Mouse (Mus musculus) induced T-regulatory cell, adult 2 months (primary cell): Measurements from ENCODE around the gene Hcar1.

Experiments
- DNase-seq: peaks from one replicate; pipeline ENCODE4 v3.0.0-alpha.2; 2012; ENCODE audit warnings: low read depth

Hcar1 gene

DNA sequence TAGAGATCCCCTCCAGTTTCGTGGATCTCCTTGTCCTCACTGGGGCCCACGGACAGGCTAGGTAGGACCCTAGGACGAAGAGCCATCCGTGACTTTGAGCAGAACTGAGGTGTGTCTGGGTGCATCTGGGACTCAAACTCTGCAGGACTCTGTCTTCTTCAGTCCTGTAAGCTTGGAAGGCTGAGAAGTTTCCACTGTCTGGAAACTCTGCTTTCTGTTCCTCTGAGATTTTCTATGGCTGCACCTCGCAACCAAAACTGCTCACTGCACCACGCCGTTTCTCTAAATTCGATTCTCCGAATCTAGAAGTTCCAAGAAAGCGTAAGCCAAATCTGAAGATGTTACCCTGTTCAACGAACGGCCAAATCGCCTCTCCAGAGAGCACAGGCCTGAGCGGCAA lies 15.9 kb downstream of the Hcar1 start:
- DNase-seq = no peak

DNA sequence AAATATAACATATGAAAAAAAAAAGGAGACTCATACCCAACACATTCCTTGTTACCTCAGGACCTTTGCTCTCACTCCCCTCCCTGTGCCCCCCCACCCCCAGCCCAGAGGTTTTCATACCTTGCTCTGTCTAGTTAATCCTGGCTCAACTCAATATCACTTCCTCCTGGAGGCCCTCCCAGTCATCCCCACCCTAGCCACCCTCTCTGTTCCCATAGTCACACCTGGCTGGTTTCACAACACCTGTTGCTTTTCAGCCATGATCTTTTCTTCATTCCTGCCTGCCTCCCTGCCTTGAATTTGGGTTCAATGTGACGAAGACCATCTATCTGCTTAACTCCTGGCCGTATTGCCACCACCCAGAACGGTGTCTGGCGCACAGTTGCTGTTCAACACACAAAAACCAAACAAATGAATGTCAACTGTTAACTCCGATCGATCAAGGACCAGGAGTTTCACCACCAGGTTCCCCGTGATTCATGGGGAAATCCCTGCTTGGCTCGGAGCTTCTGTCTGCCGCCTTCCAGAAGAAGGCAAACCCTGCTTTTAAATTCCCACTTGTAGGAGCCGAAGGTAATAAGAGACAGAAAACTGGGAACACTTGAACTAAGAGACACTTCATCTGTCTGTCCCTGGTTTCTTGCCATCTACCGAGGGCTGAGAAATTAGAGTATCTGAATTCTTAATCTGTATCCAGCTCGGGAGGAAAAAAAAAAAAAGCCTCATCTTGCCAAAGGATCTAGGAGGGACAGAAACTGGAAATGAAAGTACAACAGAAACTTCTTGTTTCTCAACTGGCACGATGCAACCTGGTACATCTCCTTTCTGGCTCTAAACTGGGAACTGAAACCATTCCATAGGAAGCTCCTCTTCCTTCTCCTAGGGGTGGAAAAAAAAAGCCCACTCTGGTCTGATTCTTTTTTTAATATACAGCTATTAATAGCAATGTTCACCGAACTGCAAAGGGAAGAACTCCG lies 17.2 kb downstream of the Hcar1 start:
- no peak for DNase-seq

DNA sequence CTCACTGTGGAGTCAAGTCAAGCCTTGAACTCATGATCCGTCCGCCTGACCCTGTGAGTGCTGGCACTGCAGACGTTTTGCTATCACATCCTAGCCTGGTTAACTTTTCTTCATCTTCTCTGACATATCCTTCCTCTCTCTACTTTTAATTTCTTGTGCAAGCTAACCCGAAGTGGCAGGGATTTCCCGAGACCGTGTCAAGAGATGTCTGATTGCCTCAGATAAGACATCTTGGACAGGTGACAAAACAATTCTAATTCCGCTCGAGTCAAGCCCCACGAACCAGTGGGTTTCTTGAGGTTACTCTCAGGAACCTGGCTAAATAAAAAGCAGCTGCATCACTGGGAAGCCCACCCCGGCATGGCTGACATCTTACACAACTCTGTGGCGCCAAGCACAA lies 21.0 kb downstream of the Hcar1 start:
- DNase-seq = peak; percentile 29

DNA sequence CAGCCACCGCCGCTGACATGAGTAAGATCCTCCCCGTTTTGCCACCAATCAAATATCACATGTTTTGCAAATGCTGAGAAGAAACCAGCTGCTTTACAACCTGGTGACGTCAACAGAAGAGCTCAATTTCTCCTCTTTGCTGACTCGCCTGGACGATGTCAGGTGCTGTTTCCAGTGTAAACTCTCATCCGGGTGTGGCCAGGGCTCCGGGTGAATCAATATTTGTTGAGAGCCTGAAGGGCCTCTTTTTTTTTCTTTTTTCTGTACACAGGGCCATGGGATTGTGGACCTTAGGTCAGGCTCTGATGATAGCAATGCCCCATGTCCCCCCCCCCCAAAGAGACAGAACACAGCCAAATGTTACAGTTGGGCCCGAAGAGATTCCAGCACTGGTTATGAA lies 25.3 kb downstream of the Hcar1 start:
- DNase-seq = no peak

DNA sequence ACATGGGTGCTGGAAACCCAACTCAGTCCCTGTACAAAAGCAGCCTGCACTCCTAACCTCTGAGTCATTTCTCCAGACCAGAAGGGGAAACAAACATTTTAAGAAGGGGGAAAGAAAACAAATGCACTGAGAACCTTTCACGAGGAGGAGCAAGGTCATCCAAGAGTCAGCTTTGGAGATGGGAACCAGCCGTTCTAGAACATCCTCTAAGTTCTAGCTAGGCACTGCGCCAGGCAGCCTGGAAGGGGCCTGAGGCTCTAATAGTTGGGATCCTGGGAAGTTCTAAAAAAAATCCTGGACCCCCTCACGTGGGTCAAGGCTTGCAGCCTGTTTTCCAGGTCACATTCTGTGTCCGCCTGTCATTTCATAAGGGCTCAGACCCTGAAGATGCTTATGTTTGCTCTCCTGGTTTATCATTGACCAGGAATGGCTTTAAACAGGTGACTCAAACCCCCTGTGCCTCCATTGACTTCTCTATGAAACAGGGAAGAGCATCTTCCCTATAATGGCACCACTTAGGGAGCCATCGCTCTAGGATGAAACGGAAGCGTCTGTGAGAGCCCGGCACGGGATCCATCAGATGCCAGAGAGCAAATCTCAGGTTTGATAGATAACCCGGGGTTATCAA lies 25.8 kb downstream of the Hcar1 start:
- no peak for DNase-seq

DNA sequence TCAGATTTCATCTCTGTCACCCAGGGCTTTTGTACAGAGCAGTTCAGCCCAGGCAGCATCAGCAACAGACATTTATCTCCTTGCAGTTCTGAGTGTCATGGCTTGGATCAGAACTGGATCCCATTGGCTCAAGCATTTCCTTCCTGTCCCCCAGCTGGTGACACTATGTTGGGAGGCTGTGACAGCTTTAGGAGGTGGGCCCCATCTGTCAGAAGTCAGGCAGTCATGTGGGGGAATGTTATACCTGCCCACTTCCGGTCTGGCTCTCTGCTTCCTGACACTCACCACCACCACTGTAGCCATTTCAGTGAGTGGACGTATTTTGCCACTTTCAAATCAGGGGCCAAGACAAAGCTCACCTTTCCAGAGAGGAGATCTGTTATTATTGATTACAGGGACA lies 28.4 kb downstream of the Hcar1 start:
- peak; percentile 27 for DNase-seq

DNA sequence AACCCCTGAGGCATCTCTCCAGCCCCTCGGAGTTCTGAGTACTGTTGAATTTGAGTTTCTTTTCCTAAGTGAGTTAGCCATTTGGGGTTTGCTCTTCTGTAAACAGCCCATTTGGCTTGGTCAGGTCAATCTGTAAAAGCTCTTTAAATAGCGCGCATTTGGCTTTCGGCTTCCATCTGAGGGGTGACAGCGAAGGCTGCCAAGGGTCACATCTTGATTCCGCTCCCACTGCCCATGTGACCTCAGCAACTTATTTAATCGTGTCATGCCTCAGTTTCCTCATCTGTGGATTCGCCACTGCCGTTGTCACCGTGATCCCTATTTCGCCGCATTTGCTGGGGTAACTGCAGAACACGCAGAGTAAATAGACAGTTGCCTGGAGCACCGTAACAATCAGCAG lies 35.5 kb downstream of the Hcar1 start:
- no peak for DNase-seq

DNA sequence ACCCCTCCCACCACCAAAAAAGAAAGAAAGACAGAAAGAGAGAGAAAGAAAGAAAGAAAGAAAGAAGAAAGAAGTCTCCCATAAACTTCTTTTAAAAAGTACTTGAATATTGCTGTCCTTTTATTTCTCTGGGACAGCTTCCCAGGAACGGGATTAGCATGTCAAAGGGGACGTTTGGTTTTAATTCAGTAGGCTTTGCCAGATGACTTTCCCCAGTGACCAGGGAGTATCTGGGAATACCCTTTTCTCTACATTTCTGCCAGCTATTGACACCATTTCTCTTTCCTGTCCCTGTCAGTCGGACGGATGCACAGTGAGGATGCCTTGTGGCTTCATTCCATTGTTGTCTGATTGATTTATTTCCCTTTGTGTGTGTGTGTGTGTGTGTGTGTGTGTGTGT lies 36.0 kb downstream of the Hcar1 start:
- DNase-seq = no peak

DNA sequence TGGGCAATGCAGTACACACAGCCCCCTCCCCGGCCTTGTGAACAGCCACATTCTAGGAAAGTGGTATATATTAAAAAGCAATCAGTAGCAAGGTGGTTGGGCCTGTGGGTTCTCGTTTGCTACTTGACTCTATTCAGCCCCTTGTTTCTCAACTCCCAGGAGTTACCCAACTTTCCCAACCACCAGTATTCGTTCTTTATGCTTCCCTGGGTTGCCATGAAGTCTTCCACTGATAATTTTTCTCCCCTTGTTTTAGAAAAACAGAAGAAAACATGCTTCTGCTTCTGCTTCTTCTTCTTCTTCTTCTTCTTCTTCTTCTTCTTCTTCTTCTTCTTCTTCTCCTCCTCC lies 36.9 kb downstream of the Hcar1 start:
- no peak for DNase-seq

DNA sequence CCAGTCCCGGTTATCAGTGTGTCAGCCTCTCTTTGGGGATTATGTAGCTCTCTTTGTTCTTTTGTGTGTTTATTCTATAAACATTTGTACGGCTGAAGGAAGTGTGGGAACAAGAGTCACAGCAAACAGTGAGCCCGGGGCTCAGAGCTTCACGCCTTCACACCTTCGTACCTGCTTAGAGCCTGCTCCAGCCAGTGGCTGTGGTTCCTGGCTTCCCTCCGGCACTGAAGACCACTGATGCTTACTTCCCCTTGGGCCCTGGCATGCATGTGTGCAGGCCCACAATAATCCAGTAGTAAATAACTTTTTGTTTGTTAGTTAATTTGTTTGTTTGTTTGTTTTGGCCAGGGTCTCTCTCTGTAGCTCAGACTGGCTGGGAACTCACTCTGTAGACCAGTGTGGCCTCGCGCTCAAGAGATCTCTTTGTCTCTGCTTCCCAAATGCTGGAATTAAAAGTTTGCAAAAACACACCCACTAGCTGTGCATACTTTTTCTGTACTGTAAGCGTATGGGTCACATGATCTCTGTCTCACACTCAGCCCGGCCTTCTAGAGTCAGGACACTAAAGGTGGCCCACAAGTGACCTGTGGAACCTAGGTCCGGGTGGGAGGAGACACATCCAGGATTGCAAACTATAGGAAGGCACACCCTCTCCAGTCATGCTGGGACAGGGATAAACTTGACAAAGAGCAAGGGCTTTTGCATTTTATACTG lies 37.4 kb downstream of the Hcar1 start:
- no peak for DNase-seq

DNA sequence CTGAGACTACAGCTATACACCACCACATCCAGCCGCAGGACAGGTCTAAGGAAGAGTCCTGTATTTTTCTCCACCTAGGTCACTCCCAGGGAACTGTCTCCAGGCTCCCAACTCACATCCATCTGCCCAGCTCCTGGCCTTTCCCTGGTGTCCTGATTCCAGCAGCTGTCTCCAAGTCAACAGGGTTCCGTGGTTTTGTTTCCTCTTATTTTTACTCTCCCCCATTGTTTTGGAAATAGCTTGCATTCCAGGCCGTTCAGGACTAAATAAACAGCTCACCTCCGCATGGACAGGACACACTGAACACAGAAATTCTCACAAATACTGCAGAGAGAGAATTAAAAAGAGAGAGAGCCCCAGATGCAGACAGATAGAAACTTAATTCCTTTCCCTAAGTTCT lies 42.4 kb downstream of the Hcar1 start:
- DNase-seq = no peak

DNA sequence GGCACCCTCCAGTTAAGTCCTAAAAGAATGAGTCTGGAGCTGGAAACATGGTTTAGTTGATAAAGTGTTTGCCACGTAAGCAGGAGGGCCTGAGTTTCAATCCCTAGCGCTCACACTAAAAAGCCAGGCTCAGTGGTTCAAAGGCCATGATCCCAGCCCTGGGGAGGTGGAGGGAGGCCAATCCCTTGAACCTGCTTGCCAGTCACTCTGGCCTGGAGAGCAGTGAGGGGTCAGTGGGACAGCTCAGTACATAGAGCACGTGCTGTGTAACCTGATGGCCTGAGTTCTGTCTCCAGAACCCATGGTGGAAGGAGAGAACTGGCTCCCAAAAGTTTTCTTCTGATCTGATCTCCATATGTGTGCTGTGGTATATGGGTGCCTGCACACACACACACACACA lies 45.0 kb downstream of the Hcar1 start:
- no peak for DNase-seq

DNA sequence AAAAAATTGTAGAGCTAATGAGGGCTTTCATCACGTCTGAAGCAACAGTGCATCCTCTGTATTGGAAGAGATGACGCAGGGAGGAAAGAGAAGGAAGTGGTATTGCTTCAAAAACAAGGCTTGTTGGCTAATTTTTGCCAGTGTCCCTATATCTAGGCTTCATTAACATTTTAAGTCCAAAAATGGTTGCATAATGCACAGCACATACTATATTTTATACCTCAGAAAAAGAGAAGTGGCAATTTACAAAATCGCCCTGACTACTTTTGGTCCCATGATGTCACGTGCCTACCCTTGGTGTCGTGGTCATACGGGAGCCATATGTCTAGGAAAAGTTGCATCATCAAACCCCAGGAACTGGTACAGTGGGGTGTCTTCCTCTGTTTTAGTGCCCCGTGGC lies 47.5 kb downstream of the Hcar1 start:
- DNase-seq = no peak

DNA sequence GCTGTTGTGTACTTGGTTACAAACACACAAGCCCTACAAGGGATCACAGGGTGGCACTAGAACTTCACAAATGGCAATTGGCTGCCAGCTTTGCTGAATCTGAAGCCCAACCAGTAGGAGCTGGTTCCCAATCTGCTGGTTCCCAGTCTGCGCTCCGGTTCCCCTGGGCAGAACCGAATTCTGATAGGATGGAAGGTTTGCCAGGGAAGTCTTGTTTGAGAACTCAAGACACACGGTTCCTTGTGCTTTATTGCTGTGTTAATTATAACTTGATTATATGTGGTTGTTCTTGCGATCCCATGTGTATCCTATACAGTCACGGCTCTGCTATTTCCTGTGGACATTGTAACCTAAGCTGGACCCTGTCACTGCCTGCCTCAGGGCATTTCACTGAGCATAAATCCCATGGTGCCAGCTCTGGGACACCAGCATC lies 52.1 kb downstream of the Hcar1 start:
- no peak for DNase-seq
